Mouse (Mus musculus): ENCODE measurements around the gene Agpat4. TPM values are rescaled to one million over a fixed set of nuclear protein-coding genes. Genes with fewer than 3 reads are reported as not detected.
A peak's percentile ranks its signal among the peaks of the same experiment; 100 is the strongest.
"Not testable (repeated sequence)": the region's sequence is repeated elsewhere in the genome, so short reads cannot be mapped to it uniquely, and the experiment has no call there.

Agpat4 gene
- polyA plus RNA-seq, 1 experiment, result 48.5 TPM

GRCm38 (mm10) chr17:12216224-12216623 is 97.7 kb downstream of the Agpat4 start:
- DNase-seq (ENCODE audit: extremely low spot score in 1 of 2, low spot score in 1 of 2), result no peak

- DNase-seq (ENCODE audit: extremely low spot score in 1 of 2, low spot score in 1 of 2), result peak; percentile 60 to 78
These were observed 103.4 kb downstream of the Agpat4 start for GRCm38 (mm10) chr17:12221926-12222325.

DNA sequence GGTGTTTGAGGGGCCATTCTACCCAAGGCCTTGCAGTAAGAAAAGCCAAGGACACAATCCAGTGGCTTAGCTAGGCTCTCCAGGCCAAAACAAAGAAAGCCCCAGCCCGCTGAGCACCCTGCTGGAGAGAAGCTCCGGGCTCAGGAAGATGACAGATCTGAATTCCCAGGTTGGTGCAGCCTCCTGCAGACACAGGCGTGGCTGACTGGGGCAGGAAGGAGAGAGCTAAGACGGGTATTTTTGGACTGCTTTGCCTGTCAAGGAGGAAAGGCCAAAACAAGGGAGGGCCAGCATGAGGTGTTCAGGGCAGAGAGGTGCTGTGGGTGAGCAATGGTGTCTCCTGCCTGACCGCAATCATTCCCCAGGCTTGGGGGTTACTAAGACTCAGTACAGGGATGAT is 105.2 kb downstream of the Agpat4 start:
- DNase-seq (ENCODE audit: extremely low spot score in 1 of 2, low spot score in 1 of 2), result no peak

DNA sequence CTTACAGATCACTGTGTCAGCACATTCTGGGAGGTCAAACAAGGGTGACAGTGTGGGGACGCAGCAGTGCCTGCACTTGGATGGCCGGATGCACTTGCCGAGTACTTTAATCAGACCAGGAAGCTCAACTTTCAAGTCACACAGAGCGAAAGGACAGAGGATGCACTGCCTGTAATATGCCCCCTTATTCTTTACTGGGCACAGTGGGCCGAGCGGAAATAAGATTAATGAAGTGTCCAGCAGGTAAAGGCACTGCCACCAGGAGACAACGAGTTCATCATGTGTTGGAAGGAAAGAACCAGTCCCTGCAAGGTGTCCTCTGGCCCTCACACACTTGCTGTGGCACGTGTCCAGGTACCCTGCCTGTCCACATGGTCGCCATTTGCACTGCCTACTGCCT is 105.6 kb downstream of the Agpat4 start:
- DNase-seq (ENCODE audit: extremely low spot score in 1 of 2, low spot score in 1 of 2), result no peak

GRCm38 (mm10) chr17:12224551-12224950 is 106.0 kb downstream of the Agpat4 start:
- DNase-seq (ENCODE audit: extremely low spot score in 1 of 2, low spot score in 1 of 2), result not testable (repeated sequence)

DNA sequence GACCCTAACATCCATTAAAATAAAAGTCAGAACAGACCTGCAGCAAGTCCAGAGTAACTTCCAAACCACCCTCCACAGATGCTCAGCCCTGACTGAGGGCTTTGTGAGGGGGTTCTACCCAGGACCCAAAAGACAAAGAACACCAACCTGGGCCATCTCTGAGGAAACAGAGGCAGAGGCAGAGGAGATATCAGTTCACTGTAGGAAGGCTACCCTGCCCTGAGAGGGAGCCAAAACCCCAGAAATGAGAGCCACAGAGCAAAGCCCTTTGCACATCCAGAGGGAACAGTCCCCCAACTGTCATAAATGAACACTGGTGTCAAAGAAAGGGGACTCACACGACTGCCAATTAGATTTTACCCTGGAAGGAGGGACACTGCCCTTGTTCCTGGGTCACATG is 106.7 kb downstream of the Agpat4 start:
- no peak for DNase-seq (ENCODE audit: extremely low spot score in 1 of 2, low spot score in 1 of 2)

DNA sequence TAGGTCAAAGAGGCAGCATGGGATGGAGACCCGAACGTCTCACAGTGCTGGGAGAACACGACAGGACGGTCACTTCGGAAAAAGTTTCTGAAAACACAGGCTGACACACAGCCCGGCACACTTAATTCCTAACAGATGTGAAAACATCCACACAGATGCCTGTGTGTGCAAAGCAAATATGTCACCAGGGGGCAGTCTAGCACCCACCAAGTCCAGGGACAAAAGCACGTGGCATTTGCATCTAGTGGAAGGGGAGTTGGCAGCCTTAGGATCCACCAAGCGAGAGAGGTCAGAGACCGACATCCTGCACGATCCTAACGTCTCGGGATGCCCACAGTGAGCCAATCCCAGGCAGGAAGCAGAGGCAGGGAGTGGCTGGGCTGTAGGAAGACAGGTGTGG is 108.0 kb downstream of the Agpat4 start:
- peak in 1 of 2 experiments; percentile 58 for DNase-seq (ENCODE audit: extremely low spot score in 1 of 2, low spot score in 1 of 2)

GRCm38 (mm10) chr17:12228001-12228400 is 109.5 kb downstream of the Agpat4 start:
- DNase-seq (ENCODE audit: extremely low spot score in 1 of 2, low spot score in 1 of 2), result no peak

DNA sequence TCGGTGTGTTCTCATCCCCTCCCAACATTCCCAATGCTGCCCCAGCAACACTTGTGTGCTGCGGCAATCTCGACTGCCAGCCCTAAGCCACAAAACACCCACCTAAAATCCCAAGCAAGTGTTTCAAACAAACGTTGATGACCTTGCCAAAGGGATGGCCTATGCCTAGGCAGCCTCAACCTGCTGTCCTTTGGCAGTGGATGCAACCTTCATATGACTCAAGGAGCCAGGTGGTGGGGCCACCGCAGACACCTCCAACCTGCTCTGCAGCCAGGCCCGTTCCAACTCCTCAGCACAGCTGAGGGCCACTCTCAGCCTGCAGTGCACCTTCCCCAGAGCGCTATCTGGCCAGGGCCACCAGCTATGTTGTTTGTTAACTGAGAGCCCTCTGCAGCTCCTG is 110.0 kb downstream of the Agpat4 start:
- DNase-seq (ENCODE audit: extremely low spot score in 1 of 2, low spot score in 1 of 2), result no peak

DNA sequence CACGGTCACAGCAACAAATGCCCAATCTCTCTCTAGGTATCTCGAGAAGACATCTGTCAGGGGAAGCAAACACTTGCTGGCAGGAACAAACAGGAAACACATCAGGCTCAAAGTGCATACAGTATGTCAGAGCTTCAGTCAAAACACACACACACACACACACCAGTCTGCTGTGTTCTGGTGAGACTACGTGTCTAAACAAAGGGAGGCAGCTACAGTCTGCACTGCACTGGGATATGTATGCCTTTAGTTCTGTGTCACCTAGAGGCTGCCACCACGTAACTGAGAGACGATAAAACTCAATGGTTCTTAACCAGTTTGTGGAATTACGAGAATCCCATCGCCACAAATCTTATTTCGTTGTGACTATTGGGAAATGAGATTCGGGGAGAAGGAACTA is 111.3 kb downstream of the Agpat4 start:
- DNase-seq (ENCODE audit: extremely low spot score in 1 of 2, low spot score in 1 of 2), result no peak

- peak in 1 of 2 experiments; percentile 62 for DNase-seq (ENCODE audit: extremely low spot score in 1 of 2, low spot score in 1 of 2)
These were observed 111.7 kb downstream of the Agpat4 start for GRCm38 (mm10) chr17:12230167-12230566.

GRCm38 (mm10) chr17:12231087-12231486 is 112.6 kb downstream of the Agpat4 start:
- no peak for DNase-seq (ENCODE audit: extremely low spot score in 1 of 2, low spot score in 1 of 2)

DNA sequence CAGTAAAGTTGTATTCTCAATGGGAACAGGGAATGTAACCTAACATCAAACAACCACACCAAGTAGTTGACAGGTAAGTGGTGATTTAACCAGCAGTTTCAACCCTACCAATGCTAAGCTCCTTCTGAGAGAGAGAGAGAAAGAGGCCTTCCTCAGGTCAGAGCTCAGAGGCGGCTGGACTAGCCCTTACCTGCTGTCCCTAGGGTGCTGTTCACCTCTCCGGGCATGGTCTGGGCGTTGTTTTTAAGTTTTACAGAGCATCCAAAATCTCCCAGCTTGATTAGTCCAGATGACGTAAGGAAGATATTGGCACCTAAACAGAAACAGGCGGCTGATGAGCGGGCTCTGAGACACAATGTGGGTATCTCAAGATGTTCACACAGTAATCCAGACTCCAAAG is 114.2 kb downstream of the Agpat4 start:
- DNase-seq (ENCODE audit: extremely low spot score in 1 of 2, low spot score in 1 of 2), result no peak

DNA sequence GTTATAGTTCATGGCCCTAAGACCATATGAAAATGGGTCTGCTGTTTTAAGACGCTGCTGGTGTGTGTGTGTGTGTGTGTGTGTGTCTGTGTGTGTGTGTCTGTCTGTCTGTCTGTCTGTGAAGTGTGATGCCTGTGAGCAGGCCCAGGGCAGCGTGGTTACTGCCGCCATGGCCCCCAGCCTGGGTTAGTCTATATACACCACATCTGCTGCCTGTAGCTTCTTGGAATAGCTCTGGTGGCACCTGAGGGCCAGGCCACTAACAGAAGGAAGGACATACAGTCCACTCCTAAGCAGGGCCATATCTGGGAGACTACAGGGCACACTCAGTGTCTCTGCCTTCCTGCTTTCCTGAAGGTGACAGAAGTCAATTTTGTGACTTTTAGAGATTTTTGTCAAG is 122.2 kb downstream of the Agpat4 start:
- DNase-seq (ENCODE audit: extremely low spot score in 1 of 2, low spot score in 1 of 2), result no peak

GRCm38 (mm10) chr17:12249783-12250504 is 131.4 kb downstream of the Agpat4 start:
- DNase-seq (ENCODE audit: extremely low spot score in 1 of 2, low spot score in 1 of 2), result no peak

DNA sequence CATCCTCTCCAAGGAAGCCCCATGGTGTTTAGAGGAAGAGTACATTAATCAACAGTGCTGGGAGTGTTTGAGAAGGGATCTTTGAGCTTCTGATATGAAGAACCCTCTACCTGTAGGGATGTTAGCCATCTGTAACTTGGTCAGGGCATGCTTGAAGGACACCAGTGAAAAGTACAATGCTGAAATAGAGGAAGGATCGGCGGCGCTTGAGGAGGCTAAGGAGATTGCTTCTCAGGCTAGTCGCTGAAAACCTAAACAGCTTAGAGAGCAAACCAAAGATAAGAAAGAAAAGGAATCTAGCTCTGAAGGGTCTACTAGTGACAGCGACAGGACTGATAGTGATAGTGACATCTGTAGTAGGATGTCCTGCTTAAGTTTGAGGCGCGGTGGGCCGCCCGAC is 132.1 kb downstream of the Agpat4 start:
- no peak for DNase-seq (ENCODE audit: extremely low spot score in 1 of 2, low spot score in 1 of 2)

GRCm38 (mm10) chr17:12256142-12256541 is 137.6 kb downstream of the Agpat4 start:
- DNase-seq (ENCODE audit: extremely low spot score in 1 of 2, low spot score in 1 of 2), result no peak

GRCm38 (mm10) chr17:12258517-12258916 is 140.0 kb downstream of the Agpat4 start:
- no peak for DNase-seq (ENCODE audit: extremely low spot score in 1 of 2, low spot score in 1 of 2)

GRCm38 (mm10) chr17:12259957-12260356 is 141.5 kb downstream of the Agpat4 start:
- DNase-seq (ENCODE audit: extremely low spot score in 1 of 2, low spot score in 1 of 2), result no peak

DNA sequence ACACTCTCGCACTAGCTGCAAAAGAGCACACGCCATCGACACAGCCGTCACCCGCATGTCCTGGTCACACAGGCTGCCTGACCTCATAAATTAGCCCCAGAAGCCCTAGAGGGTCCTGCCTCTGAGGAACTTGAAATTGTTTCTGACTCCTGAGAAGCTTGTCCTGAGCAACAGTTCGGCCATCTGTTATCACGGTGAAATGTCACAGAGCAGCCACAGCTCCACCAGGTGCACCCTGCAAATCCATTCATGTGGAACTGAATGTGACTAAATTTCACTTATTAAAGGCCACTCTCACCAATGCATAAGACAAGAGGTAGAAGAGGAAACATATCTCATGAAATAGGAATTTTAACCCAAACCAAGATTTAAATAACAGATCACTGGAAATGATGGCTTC is 142.9 kb downstream of the Agpat4 start:
- no peak for DNase-seq (ENCODE audit: extremely low spot score in 1 of 2, low spot score in 1 of 2)

DNA sequence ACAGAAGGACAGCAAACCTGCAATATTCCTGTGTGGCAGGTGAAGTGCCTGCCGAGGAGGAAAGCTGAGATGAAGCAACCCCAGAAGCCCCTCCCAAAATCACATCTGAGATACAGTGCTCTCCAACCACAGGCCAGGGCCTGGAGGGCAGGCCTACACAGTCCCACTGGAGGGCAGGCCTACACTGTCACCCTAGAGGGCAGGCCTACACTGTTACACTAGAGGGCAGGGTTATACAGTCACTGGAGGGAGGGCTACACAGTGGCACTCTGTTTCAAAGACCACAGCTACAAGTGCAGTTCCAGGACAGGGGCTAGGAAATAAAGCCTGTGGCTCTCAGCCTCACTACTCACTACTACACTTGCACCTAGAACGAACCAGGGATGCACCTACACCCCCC is 143.4 kb downstream of the Agpat4 start:
- DNase-seq (ENCODE audit: extremely low spot score in 1 of 2, low spot score in 1 of 2), result no peak

- no peak for DNase-seq (ENCODE audit: extremely low spot score in 1 of 2, low spot score in 1 of 2)
These were observed 144.3 kb downstream of the Agpat4 start for GRCm38 (mm10) chr17:12262851-12263250.

DNA sequence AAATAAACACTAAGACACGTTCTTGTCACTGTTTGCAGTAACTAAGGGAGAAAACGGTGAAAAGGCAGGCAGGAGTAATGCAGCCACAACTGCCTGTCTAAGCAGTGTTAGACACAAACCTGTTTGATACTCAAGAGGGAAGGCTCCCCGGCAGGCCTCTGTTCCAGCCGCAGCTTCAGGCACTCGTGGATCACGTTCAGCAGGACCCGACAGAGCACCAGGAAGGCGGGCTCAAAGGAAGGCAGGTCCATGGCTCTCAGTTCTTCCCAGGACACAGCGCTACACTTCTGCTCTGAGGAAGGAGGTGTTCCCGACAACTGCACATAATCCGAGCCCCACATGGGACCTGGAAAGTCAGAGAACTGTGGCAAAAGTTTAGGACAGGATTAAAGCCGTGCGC is 145.3 kb downstream of the Agpat4 start:
- no peak for DNase-seq (ENCODE audit: extremely low spot score in 1 of 2, low spot score in 1 of 2)
